Mouse (Mus musculus): ENCODE results near the gene Erc2.

DNA sequence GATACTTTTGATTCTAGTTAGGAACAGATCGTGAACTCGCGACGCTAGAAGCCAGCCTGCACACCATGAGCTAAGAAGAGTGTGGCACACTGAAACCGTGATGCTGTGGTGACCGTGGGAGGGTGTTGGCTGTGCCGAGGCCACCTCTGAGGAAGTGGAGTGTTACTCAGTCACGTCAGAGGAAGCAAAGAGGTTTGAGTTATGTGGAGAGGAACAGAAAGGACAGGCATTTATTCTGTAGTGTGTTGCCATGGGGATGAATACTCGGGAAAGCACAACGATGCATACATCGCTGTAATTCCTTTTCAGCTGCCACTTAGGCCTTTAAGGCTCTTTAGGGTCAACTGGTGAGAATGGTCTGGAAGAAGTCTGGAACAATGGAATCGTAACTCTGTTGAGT is 445.8 kb downstream of the Erc2 start:
- no peak for TF ChIP-seq CTCF (IDR thresholded peaks at IDR 0.05; ENCODE audit: low read depth, low read length)
- no peak for TF ChIP-seq POLR2A (IDR thresholded peaks at IDR 0.05; ENCODE audit: extremely low read depth, insufficient read depth, low read length)
